Mouse (Mus musculus) neural tube, embryonic 15.5 days (tissue): Measurements from ENCODE around the gene Slc30a3. TPM values are rescaled to one million over a fixed set of nuclear protein-coding genes. Genes with fewer than 3 reads are reported as not detected.

Experiments used
- ATAC-seq: fragments of 200-750 bp; cut with Nextera tagmentation; 2 replicates; pipeline ENCODE4 v1.8.0; 2017; ENCODE audit warnings: mild to moderate bottlenecking, moderate TSS enrichment, moderate library complexity; ENCODE audit not compliant: low FRiP score
- H3K27ac ChIP-seq: fragments of 300-500 bp; sonication (generic); replicated peaks from 2 replicates; pipeline ENCODE4 v1.5.1; 2015; ENCODE audit warnings: mild to moderate bottlenecking, inconsistent platforms
- H3K27me3 ChIP-seq: fragments of 300-500 bp; sonication (generic); replicated peaks from 2 replicates; pipeline ENCODE4 v1.6.1; 2015; ENCODE audit warnings: inconsistent platforms
- H3K36me3 ChIP-seq: fragments of 300-500 bp; sonication (generic); 2 replicates; pipeline ENCODE4 v1.6.1; 2015; ENCODE audit warnings: inconsistent platforms
- H3K4me1 ChIP-seq: fragments of 300-500 bp; sonication (generic); 2 replicates; pipeline ENCODE4 v1.6.1; 2015; ENCODE audit warnings: inconsistent platforms
- H3K4me2 ChIP-seq: fragments of 300-500 bp; sonication (generic); 2 replicates; pipeline ENCODE4 v1.6.1; 2015; ENCODE audit warnings: inconsistent platforms, mild to moderate bottlenecking, moderate library complexity
- H3K4me3 ChIP-seq: fragments of 300-500 bp; sonication (generic); replicated peaks from 2 replicates; pipeline ENCODE4 v1.5.1; 2015; ENCODE audit warnings: mild to moderate bottlenecking, inconsistent platforms
- H3K9ac ChIP-seq: fragments of 300-500 bp; sonication (generic); replicated peaks from 2 replicates; pipeline ENCODE4 v1.6.1; 2015; ENCODE audit warnings: mild to moderate bottlenecking, inconsistent platforms
- H3K9me3 ChIP-seq: fragments of 300-500 bp; sonication (generic); replicated peaks from 2 replicates; pipeline ENCODE4 v1.6.1; 2016; ENCODE audit warnings: inconsistent platforms
- WGBS: fragments of 180-500 bp; shearing (Covaris S2); methylation state at CpG from one replicate; pipeline ENCODE4 v1.1.7; 2015; ENCODE audit warnings: mixed read lengths; 5-methylcytosine and 5-hydroxymethylcytosine counted together
- polyA plus RNA-seq: library from polyadenylated mRNA; unstranded; fragments of >200 nt; fragmentation: Nextera tagmentation; extraction: Ambion mirVana; gene quantifications from 2 replicates; pipeline ENCODE4 v1.2.1, GENCODE M21; 2015

The Slc30a3 gene
- polyA plus RNA-seq, 1 experiment from 2014 or later, result 55.5 TPM

DNA sequence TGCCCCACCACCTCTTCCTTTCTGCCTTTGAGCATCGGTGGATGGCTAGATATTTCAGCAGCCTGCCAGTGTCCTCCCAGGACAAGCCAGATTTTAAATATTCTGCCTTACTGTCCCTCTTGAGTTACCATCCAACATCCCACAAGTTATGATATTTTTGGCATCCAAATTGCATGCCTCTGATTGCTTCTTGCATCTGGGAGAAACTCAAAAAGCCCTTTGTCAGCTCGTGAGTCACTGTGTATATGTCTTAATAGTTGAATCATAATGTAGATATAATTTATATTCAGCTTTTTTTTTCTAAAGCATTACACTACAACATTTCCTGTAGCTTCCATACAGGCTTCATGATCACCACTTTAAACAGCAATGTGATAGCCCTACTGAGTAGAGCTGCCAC, 20.9 kb downstream of the Slc30a3 start:
- no peak overlapping the region for H3K4me2 ChIP-seq
- no peaks in the 10 kb centered on the region for H3K36me3 ChIP-seq
- 80% methylated on average over 2 of the region's 2 CpGs for WGBS
- H3K9me3 ChIP-seq, result no peaks in the 10 kb centered on the region
- no peak overlapping the region for H3K27ac ChIP-seq
- no peak for ATAC-seq
- peaks cover 36% of the 10 kb centered on the region for H3K27me3 ChIP-seq
- H3K9ac ChIP-seq, result no peak overlapping the region
- no peak overlapping the region for H3K4me3 ChIP-seq
- H3K4me1 ChIP-seq, result peaks cover 35% of the 10 kb centered on the region

- 26% methylated on average over 7 of the region's 7 CpGs for WGBS
- H3K9me3 ChIP-seq, result no peaks in the 10 kb centered on the region
- peaks cover 29% of the 10 kb centered on the region for H3K4me1 ChIP-seq
- H3K9ac ChIP-seq, result no peak overlapping the region
- no peak overlapping the region for H3K27ac ChIP-seq
- H3K36me3 ChIP-seq, result no peaks in the 10 kb centered on the region
- H3K4me3 ChIP-seq, result no peak overlapping the region
- no peak for ATAC-seq
- H3K4me2 ChIP-seq, result no peak overlapping the region
- H3K27me3 ChIP-seq, result peaks cover 31% of the 10 kb centered on the region
These were observed 21.4 kb downstream of the Slc30a3 start for GRCm38 (mm10) chr5:31086606-31087005.

- Histone ChIP-seq H3K27me3 (peaks cover 7% of the 10 kb centered on the region), H3K4me1 (peaks cover 22% of the 10 kb centered on the region), H3K9ac (no peak overlapping the region), H3K4me3 (no peak overlapping the region), H3K9me3 (no peaks in the 10 kb centered on the region), H3K27ac (peak overlapping the region; percentile 58; the same call in 1 of the 2 replicates), H3K4me2 (no peak overlapping the region), H3K36me3 (peaks cover 2% of the 10 kb centered on the region; the same call in 1 of the 2 replicates)
- peak; percentile 56 for ATAC-seq
- 6% methylated on average over 8 of the region's 8 CpGs for WGBS
These were observed 24.1 kb downstream of the Slc30a3 start for GRCm38 (mm10) chr5:31083949-31084348.

GRCm38 (mm10) chr5:31082935-31083625, 25.0 kb downstream of the Slc30a3 start:
- WGBS, result 37% methylated on average over 12 of the region's 12 CpGs
- H3K4me3 ChIP-seq, result no peak overlapping the region
- peak overlapping the region; percentile 58 for H3K27ac ChIP-seq
- no peaks in the 10 kb centered on the region for H3K9me3 ChIP-seq
- no peak overlapping the region for H3K4me2 ChIP-seq
- H3K4me1 ChIP-seq, result peaks cover 22% of the 10 kb centered on the region
- ATAC-seq, result 0 out of 2 replicates have a peak, but pooled peaks have one; percentile 37
- peaks cover under 1% of the 10 kb centered on the region; the same call in 1 of the 2 replicates for H3K27me3 ChIP-seq
- H3K9ac ChIP-seq, result no peak overlapping the region
- peaks cover 11% of the 10 kb centered on the region for H3K36me3 ChIP-seq

DNA sequence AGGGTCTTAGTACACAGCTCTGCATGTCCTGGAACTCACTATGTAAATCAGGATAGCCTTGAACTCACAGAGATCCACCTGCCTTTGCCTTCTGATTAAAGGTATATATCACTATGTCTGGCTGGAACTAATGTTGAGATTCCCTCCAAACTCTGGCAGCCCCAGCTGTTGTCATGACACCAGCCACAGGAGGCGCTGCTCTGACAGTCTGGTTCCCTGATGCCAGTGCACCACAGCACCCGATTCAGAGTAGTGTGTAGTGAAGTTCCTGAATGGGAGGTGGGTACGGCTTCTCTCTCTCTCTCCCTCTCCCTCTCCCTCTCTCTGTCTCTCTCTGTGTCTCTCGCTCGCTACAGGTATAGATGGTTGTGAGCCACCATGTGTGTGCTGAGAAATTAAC, 25.7 kb downstream of the Slc30a3 start:
- Histone ChIP-seq H3K9ac (no peak overlapping the region), H3K27me3 (no peaks in the 10 kb centered on the region), H3K36me3 (peaks cover 18% of the 10 kb centered on the region), H3K4me2 (no peak overlapping the region), H3K9me3 (no peaks in the 10 kb centered on the region), H3K4me1 (peaks cover 22% of the 10 kb centered on the region), H3K27ac (peak overlapping the region; percentile 58; the same call in 1 of the 2 replicates), H3K4me3 (no peak overlapping the region)
- no peak for ATAC-seq
- WGBS, result 10% methylated on average over 5 of the region's 5 CpGs

DNA sequence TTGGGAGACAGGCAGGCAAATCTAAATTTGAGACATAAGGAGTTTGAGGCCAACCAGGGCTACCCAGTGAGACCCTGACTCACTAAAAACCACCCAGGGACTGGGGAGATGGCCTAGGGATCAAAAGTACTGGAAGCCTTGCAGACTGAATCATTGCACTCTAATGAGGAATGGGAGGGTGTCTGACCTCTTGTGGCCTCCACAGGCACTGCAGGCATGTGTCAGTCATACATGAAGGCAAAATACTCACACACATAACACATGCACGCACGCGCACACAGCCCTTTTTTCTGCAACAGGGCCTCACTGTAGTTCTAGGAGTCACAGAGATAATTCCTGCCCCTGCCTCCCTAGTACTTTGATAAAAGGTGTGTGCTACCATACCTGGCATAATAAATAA, 26.7 kb downstream of the Slc30a3 start:
- peaks cover 22% of the 10 kb centered on the region for H3K4me1 ChIP-seq
- no peaks in the 10 kb centered on the region for H3K9me3 ChIP-seq
- H3K4me3 ChIP-seq, result no peak overlapping the region
- no peak overlapping the region for H3K27ac ChIP-seq
- ATAC-seq, result no peak
- WGBS, result 72% methylated on average over 3 of the region's 3 CpGs
- no peak overlapping the region for H3K9ac ChIP-seq
- H3K27me3 ChIP-seq, result no peaks in the 10 kb centered on the region
- H3K36me3 ChIP-seq, result peaks cover 26% of the 10 kb centered on the region
- H3K4me2 ChIP-seq, result no peak overlapping the region

DNA sequence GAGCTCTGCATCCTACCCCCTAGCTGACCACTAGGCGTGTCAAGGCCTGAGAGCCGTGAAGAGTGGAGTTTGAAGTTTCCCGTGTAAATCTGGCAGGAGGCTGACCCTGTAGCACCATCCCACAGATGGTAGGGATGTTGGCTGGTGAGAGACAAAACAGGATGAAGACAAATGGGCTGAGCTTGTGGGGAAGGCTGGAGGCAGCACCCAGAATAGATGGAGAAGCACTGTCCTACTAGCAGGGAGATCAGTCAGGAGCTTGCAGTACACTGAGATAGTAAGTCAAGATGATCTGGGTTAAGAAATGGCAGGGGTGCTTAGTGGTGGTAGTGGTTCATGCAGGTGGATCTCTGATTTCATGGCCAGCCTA, 27.3 kb downstream of the Slc30a3 start:
- 70% methylated on average over 3 of the region's 3 CpGs for WGBS
- ATAC-seq, result no peak
- no peak overlapping the region for H3K4me2 ChIP-seq

DNA sequence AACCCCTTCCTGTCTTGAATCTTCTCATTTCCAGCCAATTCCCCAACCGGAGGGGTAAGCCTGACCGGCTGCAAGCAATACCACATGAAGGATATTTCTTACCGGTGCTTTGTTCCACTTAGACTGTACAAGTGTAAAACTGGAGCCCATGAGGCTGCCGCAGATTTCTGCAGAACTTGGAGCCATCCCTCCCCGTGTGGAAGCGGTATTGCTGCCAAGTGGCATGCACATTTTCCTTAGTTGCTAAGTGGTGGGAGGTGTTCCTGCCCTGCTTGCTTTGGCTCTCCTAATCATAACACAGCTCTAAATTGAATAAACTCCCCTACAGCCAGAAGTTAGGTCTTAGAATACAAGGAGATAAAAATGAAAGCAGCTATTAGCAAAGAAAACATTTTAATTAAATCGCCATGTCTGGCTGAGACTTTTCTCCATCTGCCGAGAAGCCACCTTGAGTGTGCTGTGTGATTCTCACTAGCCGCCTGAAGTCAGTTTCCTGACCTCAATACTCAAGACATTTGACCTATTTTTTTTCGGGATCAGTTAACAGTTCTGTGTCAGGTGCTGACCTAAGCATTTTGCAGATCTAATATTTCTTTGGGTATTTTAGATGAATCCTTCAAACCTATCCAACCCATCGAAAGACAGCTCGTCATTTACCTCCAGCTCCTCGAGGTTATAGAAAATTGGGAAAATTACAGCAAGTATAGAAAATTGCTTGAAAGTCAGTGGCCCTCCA, 27.8 kb downstream of the Slc30a3 start:
- ATAC-seq, result no peak
- Histone ChIP-seq H3K36me3 (peaks cover 36% of the 10 kb centered on the region), H3K27ac (no peak overlapping the region), H3K4me2 (no peak overlapping the region), H3K27me3 (no peaks in the 10 kb centered on the region), H3K4me3 (no peak overlapping the region), H3K9me3 (no peaks in the 10 kb centered on the region), H3K9ac (no peak overlapping the region), H3K4me1 (peaks cover 22% of the 10 kb centered on the region)
- 82% methylated on average over 13 of the region's 13 CpGs for WGBS

More for the DNA sequence above, 27.3 kb downstream of the Slc30a3 start:
- Histone ChIP-seq H3K9me3 (no peaks in the 10 kb centered on the region), H3K9ac (no peak overlapping the region), H3K4me3 (no peak overlapping the region), H3K36me3 (peaks cover 31% of the 10 kb centered on the region), H3K27ac (no peak overlapping the region), H3K4me1 (peaks cover 22% of the 10 kb centered on the region), H3K27me3 (no peaks in the 10 kb centered on the region)

DNA sequence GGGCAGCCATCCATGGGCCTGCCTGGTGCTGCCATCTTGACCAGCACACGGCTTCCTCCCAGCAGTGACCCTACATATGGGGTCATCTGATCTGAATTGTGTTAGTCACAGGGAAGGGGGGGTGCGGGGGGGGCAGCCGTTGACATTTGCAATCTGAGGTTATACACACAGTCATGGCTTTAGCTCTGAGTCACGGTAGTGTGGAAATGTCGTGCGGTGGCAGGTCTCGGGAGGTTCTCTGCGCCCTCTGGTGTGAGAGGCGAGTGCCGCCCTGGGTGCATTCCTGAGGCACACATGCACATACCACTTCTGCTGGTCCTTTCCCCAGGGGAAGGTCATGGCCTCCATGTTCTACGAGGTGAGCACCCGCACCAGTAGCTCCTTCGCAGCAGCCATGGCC, 31.7 kb downstream of the Slc30a3 start:
- Histone ChIP-seq H3K27ac (no peak overlapping the region), H3K36me3 (peaks cover 71% of the 10 kb centered on the region), H3K9me3 (no peaks in the 10 kb centered on the region), H3K9ac (no peak overlapping the region), H3K4me3 (no peak overlapping the region), H3K4me1 (0 out of 2 replicates have a peak, but pooled peaks cover 3% of the 10 kb centered on the region), H3K27me3 (no peaks in the 10 kb centered on the region), H3K4me2 (no peak overlapping the region)
- ATAC-seq, result no peak
- 92% methylated on average over 13 of the region's 13 CpGs for WGBS

DNA sequence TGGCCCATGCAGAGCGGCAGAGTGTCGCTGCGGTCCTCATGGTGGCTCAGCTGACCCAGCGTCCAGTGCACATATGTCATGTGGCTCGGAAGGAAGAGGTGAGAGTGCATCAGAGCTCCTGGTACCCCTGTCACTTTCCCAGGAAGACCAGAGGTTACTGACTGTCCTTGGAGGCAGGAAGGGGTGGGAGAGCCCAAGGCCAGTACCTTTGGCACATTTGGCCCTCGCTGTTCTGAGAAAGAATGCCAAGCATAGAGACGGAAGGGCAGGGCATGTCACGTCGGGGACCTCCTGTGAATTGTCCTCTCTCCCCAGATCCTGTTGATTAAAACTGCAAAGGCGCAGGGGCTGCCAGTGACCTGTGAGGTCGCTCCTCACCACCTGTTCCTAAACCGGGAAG, 34.9 kb downstream of the Slc30a3 start:
- no peaks in the 10 kb centered on the region for H3K4me1 ChIP-seq
- H3K9ac ChIP-seq, result no peak overlapping the region
- peaks cover 93% of the 10 kb centered on the region for H3K36me3 ChIP-seq
- ATAC-seq, result no peak
- H3K4me3 ChIP-seq, result no peak overlapping the region
- no peaks in the 10 kb centered on the region for H3K9me3 ChIP-seq
- no peaks in the 10 kb centered on the region for H3K27me3 ChIP-seq
- no peak overlapping the region for H3K27ac ChIP-seq
- WGBS, result 92% methylated on average over 12 of the region's 12 CpGs
- no peak overlapping the region for H3K4me2 ChIP-seq

DNA sequence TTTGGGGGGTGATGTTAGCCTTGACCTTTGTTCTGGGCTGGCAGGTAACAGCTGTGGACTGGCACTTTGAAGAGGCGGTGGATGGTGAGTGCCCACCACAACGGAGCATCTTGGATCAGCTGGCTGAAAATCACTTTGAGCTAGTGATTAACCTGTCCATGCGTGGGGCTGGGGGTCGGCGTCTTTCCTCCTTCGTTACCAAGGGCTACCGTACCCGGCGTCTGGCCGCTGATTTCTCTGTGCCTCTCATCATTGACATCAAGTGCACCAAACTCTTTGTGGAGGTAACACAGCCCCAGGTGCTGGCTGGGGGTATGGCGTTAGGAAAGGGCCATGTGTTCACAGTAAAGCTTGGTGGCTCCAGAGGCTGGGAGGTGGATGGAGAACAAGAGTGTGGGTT, 36.2 kb downstream of the Slc30a3 start:
- Histone ChIP-seq H3K4me2 (no peak overlapping the region), H3K9ac (no peak overlapping the region), H3K9me3 (no peaks in the 10 kb centered on the region), H3K27ac (no peak overlapping the region), H3K4me1 (no peaks in the 10 kb centered on the region), H3K4me3 (no peak overlapping the region), H3K27me3 (no peaks in the 10 kb centered on the region), H3K36me3 (peaks cover 95% of the 10 kb centered on the region)
- ATAC-seq, result no peak
- 96% methylated on average over 11 of the region's 11 CpGs for WGBS

GRCm38 (mm10) chr5:31071059-31071458, 37.0 kb downstream of the Slc30a3 start:
- no peak for ATAC-seq
- Histone ChIP-seq H3K27ac (no peak overlapping the region), H3K9ac (no peak overlapping the region), H3K27me3 (no peaks in the 10 kb centered on the region), H3K4me2 (no peak overlapping the region), H3K9me3 (no peaks in the 10 kb centered on the region), H3K4me1 (no peaks in the 10 kb centered on the region), H3K36me3 (peaks cover 95% of the 10 kb centered on the region), H3K4me3 (no peak overlapping the region)
- 96% methylated on average over 2 of the region's 2 CpGs for WGBS
